Mouse (Mus musculus) megakaryocyte, adult 5-6 weeks (primary cell): ENCODE results near the gene Wdfy3. TPM values are rescaled to one million over a fixed set of nuclear protein-coding genes. Genes with fewer than 3 reads are reported as not detected.
"Not testable (repeated sequence)": the region's sequence is repeated elsewhere in the genome, so short reads cannot be mapped to it uniquely, and the experiment has no call there.

Experiments
- ATAC-seq: 2 replicates; pipeline ENCODE4 v1.8.0; 2016; ENCODE audit warnings: mild to moderate bottlenecking, inconsistent platforms; ENCODE audit not compliant: poor library complexity, severe bottlenecking
- total RNA-seq, 2 experiments: library from RNA; stranded (forward) in 1 of 2; stranded (reverse) in 1 of 2; fragments of 153-499, 151-499 nt in 1 of 2; fragments of 221-1000, 200-1000 nt in 1 of 2; gene quantifications; 2 replicates each; pipeline versions ENCODE4 v1.2.3 to v1.2.4; 2015 to 2017

Gene Wdfy3
- total RNA-seq, 2 experiments from 2014 or later: 11.5 to 20.3 TPM

GRCm38 (mm10) chr5:101847762-101848161 lies 222.0 kb downstream of the Wdfy3 start:
- peak; percentile 51; the same call in 1 of the 2 replicates for ATAC-seq

GRCm38 (mm10) chr5:101847323-101847722 lies 222.4 kb downstream of the Wdfy3 start:
- ATAC-seq: no peak

- no peak for ATAC-seq
Measured at GRCm38 (mm10) chr5:101845930-101846329, 223.8 kb downstream of the Wdfy3 start.

GRCm38 (mm10) chr5:101845011-101845410 lies 224.7 kb downstream of the Wdfy3 start:
- ATAC-seq: no peak

- no peak for ATAC-seq
Measured at GRCm38 (mm10) chr5:101840476-101840875, 229.2 kb downstream of the Wdfy3 start.

GRCm38 (mm10) chr5:101837605-101838004 lies 232.1 kb downstream of the Wdfy3 start:
- ATAC-seq: not testable (repeated sequence)

GRCm38 (mm10) chr5:101836221-101836620 lies 233.5 kb downstream of the Wdfy3 start:
- no peak for ATAC-seq

- ATAC-seq: no peak
Measured at GRCm38 (mm10) chr5:101833875-101834274, 235.8 kb downstream of the Wdfy3 start.

- ATAC-seq: no peak
Measured at GRCm38 (mm10) chr5:101832991-101833390, 236.7 kb downstream of the Wdfy3 start.

- ATAC-seq: no peak
Measured at GRCm38 (mm10) chr5:101832042-101832441, 237.7 kb downstream of the Wdfy3 start.

GRCm38 (mm10) chr5:101830180-101830579 lies 239.5 kb downstream of the Wdfy3 start:
- ATAC-seq: no peak

- no peak for ATAC-seq
Measured at GRCm38 (mm10) chr5:101828932-101829331, 240.8 kb downstream of the Wdfy3 start.

- ATAC-seq: no peak
Measured at GRCm38 (mm10) chr5:101827477-101827876, 242.2 kb downstream of the Wdfy3 start.

- ATAC-seq: peak; percentile 69
Measured at GRCm38 (mm10) chr5:101826531-101826970, 243.2 kb downstream of the Wdfy3 start.

GRCm38 (mm10) chr5:101825111-101825911 lies 244.4 kb downstream of the Wdfy3 start:
- no peak for ATAC-seq

GRCm38 (mm10) chr5:101822311-101822670 lies 247.4 kb downstream of the Wdfy3 start:
- ATAC-seq: no peak

GRCm38 (mm10) chr5:101821491-101822310 lies 248.0 kb downstream of the Wdfy3 start:
- ATAC-seq: no peak

- ATAC-seq: no peak
Measured at GRCm38 (mm10) chr5:101821052-101821451, 248.7 kb downstream of the Wdfy3 start.

- no peak for ATAC-seq
Measured at GRCm38 (mm10) chr5:101819844-101820243, 249.9 kb downstream of the Wdfy3 start.

GRCm38 (mm10) chr5:101819216-101819615 lies 250.5 kb downstream of the Wdfy3 start:
- ATAC-seq: no peak

GRCm38 (mm10) chr5:101816822-101817221 lies 252.9 kb downstream of the Wdfy3 start:
- ATAC-seq: no peak
